Mouse (Mus musculus): ENCODE measurements around the gene Nr2c2.

DNA sequence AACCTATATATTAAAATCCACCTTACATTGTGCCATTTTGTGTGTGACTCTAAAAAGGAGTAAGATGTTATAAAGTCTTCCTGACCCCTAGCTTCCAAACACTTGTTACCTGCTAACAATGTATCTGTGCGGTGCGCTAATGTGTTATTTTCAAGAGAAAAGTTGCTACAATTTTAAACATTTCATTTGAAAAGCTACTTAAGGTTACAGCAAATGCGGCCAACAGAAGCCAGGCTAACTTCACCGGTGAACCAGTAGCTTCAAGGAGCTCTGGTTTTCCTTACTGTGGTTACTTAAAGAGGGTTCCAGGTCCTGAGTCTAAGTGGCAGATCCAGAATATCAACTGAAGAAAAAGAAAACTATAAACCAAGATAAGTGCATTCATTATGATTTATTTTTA lies 1.2 kb upstream of the Nr2c2 start:
- no peak for TF ChIP-seq CTCF (IDR thresholded peaks at IDR 0.05; ENCODE audit: low read depth, low read length)
- TF ChIP-seq POLR2A (IDR thresholded peaks at IDR 0.05; ENCODE audit: borderline replicate concordance, low read depth, low read length), result no peak
